Mouse (Mus musculus) hindbrain, embryonic 12.5 days (tissue): ENCODE data around the gene Stard10. TPM values are rescaled to one million over a fixed set of nuclear protein-coding genes. Genes with fewer than 3 reads are reported as not detected.

Experiments
- ATAC-seq: fragments of 200-750 bp; cut with Nextera tagmentation; 2 replicates; pipeline ENCODE4 v1.8.0; 2017; ENCODE audit warnings: moderate TSS enrichment; ENCODE audit not compliant: low FRiP score
- H3K27ac ChIP-seq: fragments of 300-500 bp; sonication (generic); 2 replicates; pipeline ENCODE4 v1.5.1; 2016; ENCODE audit warnings: mild to moderate bottlenecking
- H3K27me3 ChIP-seq: fragments of 300-500 bp; sonication (generic); 2 replicates; pipeline ENCODE4 v1.6.1; 2016; ENCODE audit warnings: mild to moderate bottlenecking
- H3K36me3 ChIP-seq: fragments of 300-500 bp; sonication (generic); 2 replicates; pipeline ENCODE4 v1.6.1; 2016; ENCODE audit warnings: mild to moderate bottlenecking
- H3K4me1 ChIP-seq: fragments of 300-500 bp; sonication (generic); 2 replicates; pipeline ENCODE4 v1.6.1; 2016
- H3K4me2 ChIP-seq: fragments of 300-500 bp; sonication (generic); replicated peaks from 2 replicates; pipeline ENCODE4 v1.6.1; 2016; ENCODE audit warnings: mild to moderate bottlenecking
- H3K4me3 ChIP-seq: fragments of 300-500 bp; sonication (generic); 2 replicates; pipeline ENCODE4 v1.5.1; 2016; ENCODE audit warnings: mild to moderate bottlenecking
- H3K9ac ChIP-seq: fragments of 300-500 bp; sonication (generic); 2 replicates; pipeline ENCODE4 v1.6.1; 2016; ENCODE audit warnings: mild to moderate bottlenecking, moderate library complexity
- H3K9me3 ChIP-seq: fragments of 300-500 bp; sonication (generic); replicated peaks from 2 replicates; pipeline ENCODE4 v1.6.1; 2016; ENCODE audit warnings: mild to moderate bottlenecking
- WGBS: fragments of 180-500 bp; shearing (Covaris S2); methylation state at CpG from one replicate; pipeline ENCODE4 v1.1.7; 2016; 5-methylcytosine and 5-hydroxymethylcytosine counted together
- polyA plus RNA-seq: library from polyadenylated mRNA; unstranded; fragments of >200 nt; fragmentation: Nextera tagmentation; extraction: Ambion mirVana; gene quantifications from 2 replicates; pipeline ENCODE4 v1.2.1, GENCODE M21; 2016

Gene Stard10
- polyA plus RNA-seq, 1 experiment from 2014 or later, result 11.5 TPM

- Histone ChIP-seq H3K4me2 (no peak overlapping the region), H3K4me3 (no peak overlapping the region), H3K9me3 (no peaks in the 10 kb centered on the region), H3K27me3 (no peaks in the 10 kb centered on the region), H3K4me1 (peaks cover 10% of the 10 kb centered on the region), H3K9ac (no peak overlapping the region), H3K27ac (no peak overlapping the region), H3K36me3 (no peaks in the 10 kb centered on the region)
- no peak for ATAC-seq
- WGBS, result 64% methylated on average over 4 of the region's 4 CpGs
These were observed 44.9 kb downstream of the Stard10 start for GRCm38 (mm10) chr7:101361767-101362166.

GRCm38 (mm10) chr7:101362791-101363191, 45.9 kb downstream of the Stard10 start:
- no peak overlapping the region for H3K4me2 ChIP-seq
- no peak overlapping the region for H3K4me3 ChIP-seq
- 69% methylated on average over 5 of the region's 5 CpGs for WGBS
- no peaks in the 10 kb centered on the region for H3K9me3 ChIP-seq
- H3K27ac ChIP-seq, result no peak overlapping the region
- H3K4me1 ChIP-seq, result 0 out of 2 replicates have a peak, but pooled peaks cover 4% of the 10 kb centered on the region
- H3K27me3 ChIP-seq, result no peaks in the 10 kb centered on the region
- no peaks in the 10 kb centered on the region for H3K36me3 ChIP-seq
- H3K9ac ChIP-seq, result no peak overlapping the region
- ATAC-seq, result no peak

GRCm38 (mm10) chr7:101363914-101364313, 47.0 kb downstream of the Stard10 start:
- no peak overlapping the region for H3K4me2 ChIP-seq
- 0 out of 2 replicates have a peak, but pooled peaks cover 4% of the 10 kb centered on the region for H3K4me1 ChIP-seq
- H3K4me3 ChIP-seq, result no peak overlapping the region
- H3K27ac ChIP-seq, result no peak overlapping the region
- no peaks in the 10 kb centered on the region for H3K27me3 ChIP-seq
- no peaks in the 10 kb centered on the region for H3K36me3 ChIP-seq
- WGBS, result 82% methylated on average over 5 of the region's 5 CpGs
- ATAC-seq, result no peak
- no peak overlapping the region for H3K9ac ChIP-seq
- no peaks in the 10 kb centered on the region for H3K9me3 ChIP-seq

- Histone ChIP-seq H3K36me3 (no peaks in the 10 kb centered on the region), H3K4me1 (no peaks in the 10 kb centered on the region), H3K4me2 (no peak overlapping the region), H3K27ac (no peak overlapping the region), H3K9me3 (no peaks in the 10 kb centered on the region), H3K9ac (no peak overlapping the region), H3K27me3 (no peaks in the 10 kb centered on the region), H3K4me3 (no peak overlapping the region)
- ATAC-seq, result no peak
- 68% methylated on average over 11 of the region's 11 CpGs for WGBS
These were observed 51.3 kb downstream of the Stard10 start for GRCm38 (mm10) chr7:101367901-101368852.

- 78% methylated on average over 7 of the region's 7 CpGs for WGBS
These were observed 52.8 kb downstream of the Stard10 start for GRCm38 (mm10) chr7:101369666-101370065.

GRCm38 (mm10) chr7:101373082-101373481, 56.2 kb downstream of the Stard10 start:
- no peak for ATAC-seq
- H3K27me3 ChIP-seq, result no peaks in the 10 kb centered on the region
- no peaks in the 10 kb centered on the region for H3K9me3 ChIP-seq
- peaks cover 5% of the 10 kb centered on the region for H3K4me1 ChIP-seq
- no peak overlapping the region for H3K27ac ChIP-seq
- no peak overlapping the region for H3K4me2 ChIP-seq
- no peak overlapping the region for H3K4me3 ChIP-seq
- no peaks in the 10 kb centered on the region for H3K36me3 ChIP-seq
- WGBS, result 81% methylated on average over 26 of the region's 26 CpGs
- no peak overlapping the region for H3K9ac ChIP-seq

More at GRCm38 (mm10) chr7:101369666-101370065, 52.8 kb downstream of the Stard10 start:
- ATAC-seq, result no peak
- Histone ChIP-seq H3K27ac (no peak overlapping the region), H3K27me3 (no peaks in the 10 kb centered on the region), H3K36me3 (no peaks in the 10 kb centered on the region), H3K9me3 (no peaks in the 10 kb centered on the region), H3K9ac (no peak overlapping the region), H3K4me2 (no peak overlapping the region), H3K4me1 (no peaks in the 10 kb centered on the region), H3K4me3 (no peak overlapping the region)

- Histone ChIP-seq H3K9ac (no peak overlapping the region), H3K27me3 (no peaks in the 10 kb centered on the region), H3K27ac (no peak overlapping the region), H3K4me1 (peaks cover 8% of the 10 kb centered on the region), H3K9me3 (no peaks in the 10 kb centered on the region), H3K36me3 (no peaks in the 10 kb centered on the region), H3K4me3 (no peak overlapping the region), H3K4me2 (no peak overlapping the region)
- peak; percentile 61; the same call in 1 of the 2 replicates for ATAC-seq
These were observed 57.3 kb downstream of the Stard10 start for GRCm38 (mm10) chr7:101374155-101374554.

GRCm38 (mm10) chr7:101376701-101377340, 59.9 kb downstream of the Stard10 start:
- no peak overlapping the region for H3K4me3 ChIP-seq
- ATAC-seq, result no peak
- H3K4me2 ChIP-seq, result no peak overlapping the region
- no peak overlapping the region for H3K27ac ChIP-seq
- H3K27me3 ChIP-seq, result no peaks in the 10 kb centered on the region
- H3K4me1 ChIP-seq, result peaks cover 8% of the 10 kb centered on the region
- H3K9ac ChIP-seq, result no peak overlapping the region
- H3K9me3 ChIP-seq, result no peaks in the 10 kb centered on the region
- 78% methylated on average over 10 of the region's 10 CpGs for WGBS
- H3K36me3 ChIP-seq, result no peaks in the 10 kb centered on the region

- Histone ChIP-seq H3K9me3 (no peaks in the 10 kb centered on the region), H3K4me1 (peaks cover 8% of the 10 kb centered on the region), H3K36me3 (no peaks in the 10 kb centered on the region), H3K27ac (no peak overlapping the region), H3K4me2 (0 out of 2 replicates have a peak overlapping the region, but pooled peaks have one; percentile 21), H3K9ac (no peak overlapping the region), H3K4me3 (no peak overlapping the region; the same call in 1 of the 2 replicates), H3K27me3 (no peaks in the 10 kb centered on the region)
- 0 out of 2 replicates have a peak, but pooled peaks have one; percentile 14 for ATAC-seq
- whole genome bisulfite sequencing, result 33% methylated on average over 7 of the region's 7 CpGs
These were observed 60.9 kb downstream of the Stard10 start for GRCm38 (mm10) chr7:101377741-101378262.

GRCm38 (mm10) chr7:101378285-101378684, 61.4 kb downstream of the Stard10 start:
- Histone ChIP-seq H3K4me1 (peaks cover 8% of the 10 kb centered on the region), H3K27me3 (no peaks in the 10 kb centered on the region), H3K36me3 (no peaks in the 10 kb centered on the region), H3K4me3 (no peak overlapping the region), H3K9ac (no peak overlapping the region), H3K9me3 (no peaks in the 10 kb centered on the region), H3K27ac (no peak overlapping the region), H3K4me2 (no peak overlapping the region; the same call in 1 of the 2 replicates)
- 58% methylated on average over 3 of the region's 3 CpGs for WGBS
- no peak for ATAC-seq

GRCm38 (mm10) chr7:101378796-101379465, 62.0 kb downstream of the Stard10 start:
- Histone ChIP-seq H3K4me3 (no peak overlapping the region), H3K4me2 (no peak overlapping the region; the same call in 1 of the 2 replicates), H3K36me3 (no peaks in the 10 kb centered on the region), H3K9ac (no peak overlapping the region), H3K27me3 (no peaks in the 10 kb centered on the region), H3K4me1 (peaks cover 8% of the 10 kb centered on the region), H3K27ac (no peak overlapping the region), H3K9me3 (no peaks in the 10 kb centered on the region)
- WGBS, result 61% methylated on average over 5 of the region's 5 CpGs
- no peak for ATAC-seq

GRCm38 (mm10) chr7:101379732-101380131, 62.8 kb downstream of the Stard10 start:
- no peaks in the 10 kb centered on the region for H3K36me3 ChIP-seq
- no peaks in the 10 kb centered on the region for H3K9me3 ChIP-seq
- WGBS, result 71% methylated on average over 2 of the region's 2 CpGs
- no peaks in the 10 kb centered on the region for H3K27me3 ChIP-seq
- H3K9ac ChIP-seq, result no peak overlapping the region
- H3K4me1 ChIP-seq, result peaks cover 8% of the 10 kb centered on the region
- no peak overlapping the region for H3K27ac ChIP-seq
- no peak overlapping the region for H3K4me2 ChIP-seq
- H3K4me3 ChIP-seq, result no peak overlapping the region
- ATAC-seq, result no peak
